ENCODE assay signal across 1 mouse cellular context in the genomic region with DNA sequence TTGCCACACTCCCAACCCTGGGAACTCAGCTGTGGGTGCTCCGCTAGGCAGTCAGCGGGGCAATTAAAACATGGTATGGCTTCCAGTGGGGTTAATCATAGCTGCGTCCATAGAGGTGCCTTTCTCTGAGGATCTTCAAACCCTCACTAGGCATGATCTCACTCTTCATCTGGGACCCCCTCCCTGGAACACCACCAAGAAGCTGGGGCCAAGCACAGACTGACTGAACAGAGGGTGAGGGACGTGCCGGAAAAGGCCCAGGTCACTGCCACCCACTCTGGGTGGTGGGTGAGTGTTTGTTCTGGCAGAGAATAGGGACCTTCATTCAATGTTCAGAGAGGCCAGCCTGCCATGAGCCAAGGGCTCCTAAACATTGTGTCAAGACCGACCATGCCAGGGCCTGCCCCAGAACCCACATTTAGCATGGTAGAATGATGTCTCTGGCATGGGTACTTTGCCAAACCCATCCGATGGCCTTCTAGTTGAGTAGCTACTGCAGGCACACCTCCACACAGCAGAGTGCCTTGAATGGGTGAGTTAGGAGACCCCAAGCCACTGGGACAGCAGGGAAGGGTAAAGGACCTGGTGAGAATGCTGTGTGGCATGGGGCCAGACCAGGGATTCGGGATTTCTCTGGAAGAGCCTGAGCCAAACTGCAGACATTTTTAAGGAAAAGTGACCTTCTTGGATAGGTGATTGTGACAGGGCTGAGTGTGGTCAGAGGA.
TF ChIP-seq lines count a peak whose summit lies in the region.

No protein-coding gene starts in this region.

TF ChIP-seq in myocyte, 11 proteins besides CTCF, POLR2A, EP300 and RAD21:
- TF ChIP-seq TCF3 (IDR thresholded peaks at IDR 0.05; ENCODE audit: insufficient read length, low read depth) (no peak), MYOD1 (IDR thresholded peaks at IDR 0.05; ENCODE audit: control insufficient read depth in 1 of 3, insufficient read length in 2 of 3, low read depth in 2 of 3) (no peak), USF1 (IDR thresholded peaks at IDR 0.05; ENCODE audit: low read depth) (no peak), TCF12 (IDR thresholded peaks at IDR 0.05; ENCODE audit: insufficient read depth, poor library complexity, severe bottlenecking) (no peak), CEBPB (IDR thresholded peaks at IDR 0.05; ENCODE audit: insufficient read depth, poor library complexity, severe bottlenecking) (no peak), E2F4 (IDR thresholded peaks at IDR 0.05; ENCODE audit: insufficient read depth) (no peak), POLR2AphosphoS2 (IDR thresholded peaks at IDR 0.05; ENCODE audit: insufficient read length, low read depth) (no peak), MYOG (IDR thresholded peaks at IDR 0.05; ENCODE audit: control insufficient read depth in 1 of 3, insufficient read depth in 1 of 3, insufficient read length in 2 of 3, low read depth in 2 of 3) (no peak), REST (IDR thresholded peaks at IDR 0.05; ENCODE audit: insufficient read depth, insufficient read length) (no peak), MAX (IDR thresholded peaks at IDR 0.05; ENCODE audit: low read depth) (no peak), SRF (IDR thresholded peaks at IDR 0.05; ENCODE audit: control insufficient read depth, insufficient read length, low read depth) (no peak)
TF ChIP-seq in myocyte: peak in this region for 0.
